ENCODE assay signal across 30 mouse cellular contexts in the genomic region with DNA sequence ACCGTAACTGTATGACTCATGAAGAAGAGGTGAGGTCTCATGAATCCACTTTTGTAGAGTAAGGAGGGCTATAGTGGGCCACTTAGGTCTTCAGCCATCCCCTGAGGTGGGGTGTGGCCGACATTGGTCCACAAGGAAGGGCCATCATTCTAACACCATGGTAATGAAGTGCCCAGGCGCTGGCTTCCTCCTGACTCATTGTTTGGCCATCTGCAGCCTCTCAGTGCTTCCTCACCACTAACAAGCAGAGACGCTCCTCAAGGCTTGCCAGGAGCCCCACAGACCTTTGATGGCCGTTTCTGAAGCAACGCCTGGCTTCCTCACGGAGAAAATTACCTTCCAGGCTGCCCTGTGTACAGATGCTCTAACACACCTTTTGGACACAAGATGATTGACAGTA.
A peak's percentile ranks its signal among the peaks of the same experiment; 100 is the strongest.
DNase-seq lines count a peak whose midpoint lies in the region; ATAC-seq lines count a peak whose summit lies in the region.
"Had no signal": no experiment of that assay in that cellular context is flagged by ENCODE, and none has a peak within 500 bp of the region (broad histone marks: within the 10 kb centered on the region; RNA-seq: fewer than 3 reads in every experiment).

No protein-coding gene starts in this region.

- no peaks in the 10 kb centered on the region for H3K36me3 ChIP-seq in forebrain, embryonic 11.5 days (ENCODE audit: control insufficient read depth, insufficient read depth, low read length)
- H3K36me3 ChIP-seq in forebrain, embryonic 13.5 days (ENCODE audit: poor library complexity, severe bottlenecking), result no peaks in the 10 kb centered on the region
- peaks cover 20% of the 10 kb centered on the region for H3K36me3 ChIP-seq in megakaryocyte, embryonic 14.5 days (replicated peaks; ENCODE audit: low read length)
- no peaks in the 10 kb centered on the region for H3K36me3 ChIP-seq in neural tube, embryonic 15.5 days
- H3K36me3 ChIP-seq: embryonic facial prominence, embryonic 10.5 days; embryonic facial prominence, embryonic 13.5 days; heart, embryonic 12.5 days; heart, embryonic 15.5 days had no signal

- no peak overlapping the region for H3K4me3 ChIP-seq in forebrain, embryonic 11.5 days (ENCODE audit: low read depth, low read length)
- H3K4me3 ChIP-seq in forebrain, embryonic 13.5 days, result no peak overlapping the region
- peak overlapping the region; percentile 79 for H3K4me3 ChIP-seq in megakaryocyte, embryonic 14.5 days (replicated peaks)
- no peak overlapping the region for H3K4me3 ChIP-seq in neural tube, embryonic 15.5 days (replicated peaks)
- H3K4me3 ChIP-seq: embryonic facial prominence, embryonic 10.5 days; embryonic facial prominence, embryonic 13.5 days; erythroblast, embryonic 14.5 days; gastrocnemius, adult 2 months; heart, embryonic 12.5 days; heart, embryonic 15.5 days had no signal

- 91% methylated on average over 7 of the region's 7 CpGs for WGBS in forebrain, embryonic 11.5 days
- WGBS in forebrain, embryonic 13.5 days, result 80% methylated on average over 7 of the region's 7 CpGs
- WGBS in neural tube, embryonic 15.5 days, result 68% methylated on average over 7 of the region's 7 CpGs

- no peak for ATAC-seq in forebrain, embryonic 11.5 days (replicated peaks; ENCODE audit: low FRiP score)
- no peak for ATAC-seq in forebrain, embryonic 13.5 days
- no peak for ATAC-seq in megakaryocyte, adult 5-6 weeks (ENCODE audit: poor library complexity, severe bottlenecking)
- no peak for ATAC-seq in neural tube, embryonic 15.5 days (ENCODE audit: low FRiP score)
- ATAC-seq: CD4-positive, CD25-positive, alpha-beta regulatory T cell, adult 4 months; forebrain, embryonic 14.5 days; forebrain, postnatal 0 days; hindbrain, postnatal 0 days; inflammation-experienced regulatory T-cells, adult 6 months; Patski had no signal

- no peak overlapping the region for H3K27ac ChIP-seq in forebrain, embryonic 11.5 days (ENCODE audit: low read depth, low read length)
- no peak overlapping the region for H3K27ac ChIP-seq in forebrain, embryonic 13.5 days
- H3K27ac ChIP-seq in neural tube, embryonic 15.5 days (replicated peaks), result no peak overlapping the region
- H3K27ac ChIP-seq: embryonic facial prominence, embryonic 10.5 days; embryonic facial prominence, embryonic 13.5 days; gastrocnemius, adult 2 months; heart, embryonic 15.5 days; hindbrain, embryonic 14.5 days; hindbrain, postnatal 0 days had no signal

- H3K9ac ChIP-seq in forebrain, embryonic 11.5 days (ENCODE audit: low read length), result no peak overlapping the region
- no peak overlapping the region for H3K9ac ChIP-seq in forebrain, embryonic 13.5 days
- no peak overlapping the region for H3K9ac ChIP-seq in neural tube, embryonic 15.5 days (replicated peaks)
- H3K9ac ChIP-seq: embryonic facial prominence, embryonic 13.5 days; forebrain, postnatal 0 days; heart, embryonic 12.5 days; heart, embryonic 15.5 days; hindbrain, embryonic 14.5 days had no signal

- H3K27me3 ChIP-seq in forebrain, embryonic 11.5 days (ENCODE audit: control insufficient read depth, insufficient read depth, low read length), result no peaks in the 10 kb centered on the region
- 0 out of 2 replicates have a peak, but pooled peaks cover 5% of the 10 kb centered on the region for H3K27me3 ChIP-seq in forebrain, embryonic 13.5 days
- H3K27me3 ChIP-seq in megakaryocyte, embryonic 14.5 days (replicated peaks), result peaks cover 2% of the 10 kb centered on the region
- H3K27me3 ChIP-seq in neural tube, embryonic 15.5 days (replicated peaks), result no peaks in the 10 kb centered on the region
- H3K27me3 ChIP-seq: embryonic facial prominence, embryonic 13.5 days; heart, embryonic 12.5 days; heart, embryonic 15.5 days; Patski had no signal

- DNase-seq in forebrain, embryonic 11.5 days (ENCODE audit: low spot score), result peak; percentile 33
- peak; percentile 21 for DNase-seq in brain, adult 2 months (ENCODE audit: low read depth, low spot score)
- DNase-seq in urinary bladder, adult 2 months (ENCODE audit: low spot score), result no peak
- DNase-seq: adrenal gland, postnatal 10 days; adrenal gland, postnatal 36 days; cerebellum, adult 11-12 months; cerebellum, adult 8-10 months; cerebellum, postnatal 10 days; embryo, embryonic 11 days; forebrain, postnatal 0 days; gastrocnemius, adult 2 months; gastrocnemius, postnatal 14 days; heart, adult 18-20 months; heart, postnatal 14 days; heart, postnatal 4 days had no signal

- H3K4me1 ChIP-seq in forebrain, embryonic 11.5 days (replicated peaks; ENCODE audit: control insufficient read depth, insufficient read depth, low read length), result no peaks in the 10 kb centered on the region
- H3K4me1 ChIP-seq in forebrain, embryonic 13.5 days, result 0 out of 2 replicates have a peak, but pooled peaks cover 6% of the 10 kb centered on the region
- peaks cover 80% of the 10 kb centered on the region for H3K4me1 ChIP-seq in megakaryocyte, embryonic 14.5 days
- H3K4me1 ChIP-seq in neural tube, embryonic 15.5 days, result peaks cover 9% of the 10 kb centered on the region

- H3K9me3 ChIP-seq in forebrain, embryonic 11.5 days (ENCODE audit: control insufficient read depth, low read length), result no peaks in the 10 kb centered on the region
- no peaks in the 10 kb centered on the region for H3K9me3 ChIP-seq in forebrain, embryonic 13.5 days (replicated peaks)
- no peaks in the 10 kb centered on the region for H3K9me3 ChIP-seq in megakaryocyte, embryonic 14.5 days
- H3K9me3 ChIP-seq in neural tube, embryonic 15.5 days (replicated peaks), result no peaks in the 10 kb centered on the region
- H3K9me3 ChIP-seq: embryonic facial prominence, embryonic 10.5 days; embryonic facial prominence, embryonic 13.5 days; heart, embryonic 12.5 days; heart, embryonic 15.5 days had no signal

- H3K4me2 ChIP-seq in forebrain, embryonic 11.5 days (ENCODE audit: low read depth, low read length, severe bottlenecking), result no peak overlapping the region
- H3K4me2 ChIP-seq in forebrain, embryonic 13.5 days, result no peak overlapping the region
- no peak overlapping the region for H3K4me2 ChIP-seq in neural tube, embryonic 15.5 days
- H3K4me2 ChIP-seq: embryonic facial prominence, embryonic 13.5 days; heart, embryonic 12.5 days; heart, embryonic 15.5 days; hindbrain, embryonic 14.5 days had no signal
